Mouse (Mus musculus): Measurements from ENCODE around the gene Slc25a22. TPM values are rescaled to one million over a fixed set of nuclear protein-coding genes. Genes with fewer than 3 reads are reported as not detected.

Slc25a22 gene
- polyA plus RNA-seq, 1 experiment: 16.2 TPM

GRCm38 (mm10) chr7:141429840-141430584, 7.7 kb downstream of the Slc25a22 start:
- no peak overlapping the region for H3K4me3 ChIP-seq (ENCODE audit: insufficient read depth, poor library complexity, severe bottlenecking)

GRCm38 (mm10) chr7:141429310-141429709, 8.4 kb downstream of the Slc25a22 start, which contains the start of gene Cend1:
TSS of gene Cend1 (minus strand) at chr7:141429491.
- Histone ChIP-seq H3K79me2 (ENCODE audit: control insufficient read depth, insufficient read depth) (peaks cover under 1% of the 10 kb centered on the region), H3K4me3 (ENCODE audit: insufficient read depth, poor library complexity, severe bottlenecking) (no peak within 1 kb of the TSS), H3K36me3 (ENCODE audit: control insufficient read depth, insufficient read depth) (peaks cover 5% of the 10 kb centered on the region), H3K27me3 (ENCODE audit: control insufficient read depth, insufficient read depth, insufficient read length) (no peaks in the 10 kb centered on the region), H3ac (ENCODE audit: control insufficient read depth, insufficient read length, low read depth) (no peak within 1 kb of the TSS), H3K79me3 (ENCODE audit: low read depth) (no peaks in the 10 kb centered on the region)
- no peak for TF ChIP-seq MAX (IDR thresholded peaks at IDR 0.05)
- TF ChIP-seq MYOD1 (IDR thresholded peaks at IDR 0.05; ENCODE audit: control insufficient read depth, insufficient read length, low read depth): no peak
- TF ChIP-seq MYOG (IDR thresholded peaks at IDR 0.05; ENCODE audit: control insufficient read depth, extremely low read depth, insufficient read length): no peak
- no peak for TF ChIP-seq USF1 (IDR thresholded peaks at IDR 0.05; ENCODE audit: low read depth)
- TF ChIP-seq CEBPB (IDR thresholded peaks at IDR 0.05; ENCODE audit: low read depth): no peak
- TF ChIP-seq FOSL1 (IDR thresholded peaks at IDR 0.05; ENCODE audit: insufficient read depth, low read length, poor library complexity, severe bottlenecking): no peak
- no peak for TF ChIP-seq CTCF (IDR thresholded peaks at IDR 0.05; ENCODE audit: control insufficient read depth, insufficient read depth, insufficient read length)

More at GRCm38 (mm10) chr7:141429840-141430584, 7.7 kb downstream of the Slc25a22 start:
- peaks cover 8% of the 10 kb centered on the region for H3K79me2 ChIP-seq (ENCODE audit: control insufficient read depth, insufficient read depth)
- H3K27me3 ChIP-seq (ENCODE audit: control insufficient read depth, insufficient read depth, insufficient read length): no peaks in the 10 kb centered on the region
- TF ChIP-seq MAX (IDR thresholded peaks at IDR 0.05) (no peak), FOSL1 (IDR thresholded peaks at IDR 0.05; ENCODE audit: insufficient read depth, low read length, poor library complexity, severe bottlenecking) (no peak), MYOD1 (IDR thresholded peaks at IDR 0.05; ENCODE audit: control insufficient read depth, insufficient read length, low read depth) (no peak), USF1 (IDR thresholded peaks at IDR 0.05; ENCODE audit: low read depth) (no peak), CEBPB (IDR thresholded peaks at IDR 0.05; ENCODE audit: low read depth) (no peak), CTCF (IDR thresholded peaks at IDR 0.05; ENCODE audit: control insufficient read depth, insufficient read depth, insufficient read length) (no peak), MYOG (IDR thresholded peaks at IDR 0.05; ENCODE audit: control insufficient read depth, extremely low read depth, insufficient read length) (no peak)
- H3ac ChIP-seq (ENCODE audit: control insufficient read depth, insufficient read length, low read depth): no peak overlapping the region
- peaks cover 3% of the 10 kb centered on the region for H3K79me3 ChIP-seq (ENCODE audit: low read depth)
- H3K36me3 ChIP-seq (ENCODE audit: control insufficient read depth, insufficient read depth): peaks cover 5% of the 10 kb centered on the region

GRCm38 (mm10) chr7:141428701-141429100, 9.0 kb downstream of the Slc25a22 start:
- no peaks in the 10 kb centered on the region for H3K79me2 ChIP-seq (ENCODE audit: control insufficient read depth, insufficient read depth)
- TF ChIP-seq MYOD1 (IDR thresholded peaks at IDR 0.05; ENCODE audit: control insufficient read depth, insufficient read length, low read depth) (no peak), MAX (IDR thresholded peaks at IDR 0.05) (no peak), USF1 (IDR thresholded peaks at IDR 0.05; ENCODE audit: low read depth) (no peak), MYOG (IDR thresholded peaks at IDR 0.05; ENCODE audit: control insufficient read depth, extremely low read depth, insufficient read length) (no peak), FOSL1 (IDR thresholded peaks at IDR 0.05; ENCODE audit: insufficient read depth, low read length, poor library complexity, severe bottlenecking) (no peak)
- H3ac ChIP-seq (ENCODE audit: control insufficient read depth, insufficient read length, low read depth): no peak overlapping the region
- H3K4me3 ChIP-seq (ENCODE audit: insufficient read depth, poor library complexity, severe bottlenecking): no peak overlapping the region
- no peaks in the 10 kb centered on the region for H3K79me3 ChIP-seq (ENCODE audit: low read depth)
- H3K36me3 ChIP-seq (ENCODE audit: control insufficient read depth, insufficient read depth): no peaks in the 10 kb centered on the region
- H3K27me3 ChIP-seq (ENCODE audit: control insufficient read depth, insufficient read depth, insufficient read length): no peaks in the 10 kb centered on the region

DNA sequence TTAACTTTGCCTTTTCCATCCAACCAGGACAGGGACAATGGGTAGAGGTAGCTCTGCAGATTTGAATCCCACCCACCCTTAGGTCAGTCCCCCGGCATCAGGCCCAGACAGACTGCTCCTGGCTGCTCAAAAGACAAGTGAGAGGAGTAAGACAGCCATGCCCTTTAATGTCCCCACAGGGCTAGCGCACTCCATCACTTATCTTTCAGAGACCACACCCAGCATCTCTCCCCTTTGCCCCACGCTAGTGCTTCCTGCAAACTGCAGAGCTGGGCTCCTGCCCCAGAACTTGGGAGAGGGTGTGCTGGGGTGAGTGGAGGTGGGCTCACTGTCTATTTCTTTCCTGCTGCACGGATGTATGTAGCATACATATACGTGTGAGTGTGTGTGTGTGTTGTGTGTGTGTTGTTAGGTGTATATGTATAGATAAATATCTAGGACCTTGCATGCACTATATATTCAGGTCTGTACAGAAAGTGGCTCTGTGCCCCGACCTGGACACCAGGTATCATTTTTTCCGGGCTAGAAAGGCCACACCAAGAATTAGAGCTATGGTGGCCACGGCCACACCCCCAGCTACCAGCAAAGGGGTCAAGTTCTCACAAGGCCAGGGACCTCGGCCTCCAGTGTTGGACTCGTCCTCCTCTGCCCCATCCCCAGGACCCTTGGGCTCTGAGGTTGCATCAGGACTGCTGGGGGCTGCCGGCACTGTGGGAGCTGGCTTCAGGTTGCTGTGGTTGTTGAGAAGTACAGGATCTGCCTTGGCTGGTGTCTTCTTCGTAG, 10.6 kb downstream of the Slc25a22 start:
- no peaks in the 10 kb centered on the region for H3K79me3 ChIP-seq (ENCODE audit: low read depth)
- no peak overlapping the region for H3K4me3 ChIP-seq (ENCODE audit: insufficient read depth, poor library complexity, severe bottlenecking)
- no peaks in the 10 kb centered on the region for H3K36me3 ChIP-seq (ENCODE audit: control insufficient read depth, insufficient read depth)
- H3K79me2 ChIP-seq (ENCODE audit: control insufficient read depth, insufficient read depth): no peaks in the 10 kb centered on the region
- H3ac ChIP-seq (ENCODE audit: control insufficient read depth, insufficient read length, low read depth): no peak overlapping the region
- TF ChIP-seq FOSL1 (IDR thresholded peaks at IDR 0.05; ENCODE audit: insufficient read depth, low read length, poor library complexity, severe bottlenecking) (no peak), MYOD1 (IDR thresholded peaks at IDR 0.05; ENCODE audit: control insufficient read depth, insufficient read length, low read depth) (no peak), CEBPB (IDR thresholded peaks at IDR 0.05; ENCODE audit: low read depth) (no peak), USF1 (IDR thresholded peaks at IDR 0.05; ENCODE audit: low read depth) (no peak), CTCF (IDR thresholded peaks at IDR 0.05; ENCODE audit: control insufficient read depth, insufficient read depth, insufficient read length) (no peak), MYOG (IDR thresholded peaks at IDR 0.05; ENCODE audit: control insufficient read depth, extremely low read depth, insufficient read length) (no peak), MAX (IDR thresholded peaks at IDR 0.05) (no peak)
- H3K27me3 ChIP-seq (ENCODE audit: control insufficient read depth, insufficient read depth, insufficient read length): no peaks in the 10 kb centered on the region

DNA sequence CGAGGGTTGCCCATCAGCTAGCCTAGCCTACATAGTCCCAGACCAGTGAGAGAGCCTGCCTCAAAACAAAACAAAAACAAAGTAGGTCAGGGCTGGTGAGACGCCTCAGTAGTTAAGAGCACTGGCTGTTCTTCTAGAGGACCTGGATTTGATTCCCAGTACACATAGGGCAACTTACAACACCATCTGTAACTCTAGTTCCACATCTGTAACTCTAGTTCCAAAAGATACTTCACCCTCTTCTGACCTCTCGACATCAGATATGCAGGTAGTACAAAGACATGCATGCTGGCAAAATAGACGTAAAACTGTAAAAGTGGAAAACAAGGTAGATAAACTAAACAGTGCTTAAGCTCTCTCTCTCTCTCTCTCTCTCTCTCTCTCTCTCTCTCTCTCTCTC, 13.9 kb downstream of the Slc25a22 start:
- TF ChIP-seq CTCF (IDR thresholded peaks at IDR 0.05; ENCODE audit: control insufficient read depth, insufficient read depth, insufficient read length) (no peak), MAX (IDR thresholded peaks at IDR 0.05) (no peak), USF1 (IDR thresholded peaks at IDR 0.05; ENCODE audit: low read depth) (no peak), FOSL1 (IDR thresholded peaks at IDR 0.05; ENCODE audit: insufficient read depth, low read length, poor library complexity, severe bottlenecking) (no peak), MYOG (IDR thresholded peaks at IDR 0.05; ENCODE audit: control insufficient read depth, extremely low read depth, insufficient read length) (no peak), MYOD1 (IDR thresholded peaks at IDR 0.05; ENCODE audit: control insufficient read depth, insufficient read length, low read depth) (no peak), CEBPB (IDR thresholded peaks at IDR 0.05; ENCODE audit: low read depth) (no peak)
- Histone ChIP-seq H3K36me3 (ENCODE audit: control insufficient read depth, insufficient read depth) (no peaks in the 10 kb centered on the region), H3K79me2 (ENCODE audit: control insufficient read depth, insufficient read depth) (no peaks in the 10 kb centered on the region), H3ac (ENCODE audit: control insufficient read depth, insufficient read length, low read depth) (no peak overlapping the region), H3K4me3 (ENCODE audit: insufficient read depth, poor library complexity, severe bottlenecking) (no peak overlapping the region), H3K79me3 (ENCODE audit: low read depth) (no peaks in the 10 kb centered on the region), H3K27me3 (ENCODE audit: control insufficient read depth, insufficient read depth, insufficient read length) (no peaks in the 10 kb centered on the region)
